Mouse (Mus musculus) kidney, embryonic 14.5 days (tissue): Measurements from ENCODE around the gene Mrgpre. TPM values are rescaled to one million over a fixed set of nuclear protein-coding genes. Genes with fewer than 3 reads are reported as not detected.

ENCODE experiments used
- ATAC-seq: fragments of 200-750 bp; cut with Nextera tagmentation; 2 replicates; pipeline ENCODE4 v1.8.0; 2017; ENCODE audit warnings: moderate number of reproducible peaks, mild to moderate bottlenecking, moderate TSS enrichment, moderate library complexity; ENCODE audit not compliant: low FRiP score, low TSS enrichment
- H3K27ac ChIP-seq: fragments of 300-500 bp; sonication (generic); 2 replicates; pipeline ENCODE4 v1.5.1; 2014; ENCODE audit warnings: low read depth, mild to moderate bottlenecking, low read length, moderate library complexity, mixed read lengths
- H3K27me3 ChIP-seq: fragments of 300-500 bp; sonication (generic); 2 replicates; pipeline ENCODE4 v1.6.1; 2014; ENCODE audit warnings: mild to moderate bottlenecking, low read length; ENCODE audit not compliant: control insufficient read depth, insufficient read depth
- H3K36me3 ChIP-seq: fragments of 300-500 bp; sonication (generic); 2 replicates; pipeline ENCODE4 v1.6.1; 2014; ENCODE audit warnings: low read length, mixed read lengths; ENCODE audit not compliant: control insufficient read depth, insufficient read depth
- H3K4me1 ChIP-seq: fragments of 300-500 bp; sonication (generic); 2 replicates; pipeline ENCODE4 v1.6.1; 2014; ENCODE audit warnings: low read length, mixed read lengths; ENCODE audit not compliant: control insufficient read depth, insufficient read depth
- H3K4me2 ChIP-seq: fragments of 300-500 bp; sonication (generic); replicated peaks from 2 replicates; pipeline ENCODE4 v1.6.1; 2014; ENCODE audit warnings: low read depth, mild to moderate bottlenecking, low read length
- H3K4me3 ChIP-seq: fragments of 300-500 bp; sonication (generic); 2 replicates; pipeline ENCODE4 v1.5.1; 2014; ENCODE audit warnings: mild to moderate bottlenecking, low read length
- H3K9ac ChIP-seq: fragments of 300-500 bp; sonication (generic); 2 replicates; pipeline ENCODE4 v1.6.1; 2014; ENCODE audit warnings: low read depth, mild to moderate bottlenecking, low read length, moderate library complexity
- H3K9me3 ChIP-seq: fragments of 300-500 bp; sonication (generic); 2 replicates; pipeline ENCODE4 v1.6.1; 2016; ENCODE audit warnings: low read length; ENCODE audit not compliant: control insufficient read depth
- WGBS: fragments of 180-500 bp; shearing (Covaris S2); extraction: QIAGEN DNeasy Blood & Tissue Kit; methylation state at CpG from one replicate; pipeline ENCODE4 v1.1.7; 2014; 5-methylcytosine and 5-hydroxymethylcytosine counted together
- polyA plus RNA-seq: library from polyadenylated mRNA; unstranded; fragments of >200 nt; fragmentation: Nextera tagmentation; extraction: Ambion mirVana; gene quantifications from 2 replicates; pipeline ENCODE4 v1.2.1, GENCODE M21; 2014

Gene Mrgpre
- polyA plus RNA-seq, 1 experiment from 2014 or later = 1.8 TPM

DNA sequence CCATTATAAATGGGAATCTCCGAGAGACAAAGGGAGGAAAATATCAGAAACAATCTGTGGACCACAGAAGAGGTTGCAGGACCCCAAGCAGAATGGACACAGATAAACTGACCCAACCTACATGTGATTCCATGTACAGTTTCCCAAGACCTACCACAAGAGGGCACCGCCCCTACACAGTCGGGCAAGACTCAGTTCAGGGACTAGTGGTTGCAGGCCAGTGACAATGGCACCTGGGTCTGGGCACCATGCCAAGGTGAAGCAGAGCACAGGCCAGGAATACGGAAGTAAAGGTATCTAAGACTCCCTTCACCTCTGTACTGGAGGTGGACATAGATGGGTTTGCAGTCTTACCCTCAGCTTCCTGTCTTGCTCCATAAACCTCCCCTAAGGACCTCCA lies 8.8 kb upstream of the Mrgpre start:
- H3K27ac ChIP-seq = no peak overlapping the region

DNA sequence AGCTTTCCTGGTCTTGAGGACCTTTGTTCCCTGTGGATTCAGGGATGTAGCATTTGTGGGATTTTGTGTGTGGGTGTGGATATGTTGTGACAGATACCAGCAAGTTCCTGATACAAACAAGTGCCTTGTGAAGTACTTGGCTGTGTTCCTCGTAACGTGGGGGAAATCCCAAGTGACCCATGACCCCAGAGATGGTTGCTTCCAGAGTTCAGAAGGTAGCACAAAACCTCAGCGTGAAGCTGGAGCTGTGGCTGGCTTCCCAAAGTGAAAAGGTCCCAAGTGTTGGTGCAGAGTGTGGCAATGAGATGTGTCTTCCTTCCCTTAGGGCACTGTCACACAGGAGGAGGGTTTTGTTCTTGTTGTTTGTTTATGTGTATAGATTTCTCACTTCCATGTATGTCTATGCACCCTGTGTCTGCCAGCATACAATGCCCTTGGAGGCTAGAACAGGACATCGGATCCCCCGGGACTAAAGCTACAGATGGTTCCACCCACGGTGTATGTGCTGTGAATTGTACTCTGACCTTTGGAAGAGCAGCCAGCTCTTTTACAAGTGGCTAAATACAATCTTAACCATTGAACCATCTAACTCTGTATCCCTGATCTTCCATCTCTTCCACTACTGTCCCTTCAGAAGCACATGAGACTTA lies 8.2 kb upstream of the Mrgpre start:
- Histone ChIP-seq H3K9ac (no peak overlapping the region), H3K4me1 (no peaks in the 10 kb centered on the region), H3K4me2 (no peak overlapping the region), H3K9me3 (peaks cover 4% of the 10 kb centered on the region; the same call in 1 of the 2 replicates), H3K36me3 (peaks cover 13% of the 10 kb centered on the region; the same call in 1 of the 2 replicates), H3K4me3 (no peak overlapping the region), H3K27me3 (no peaks in the 10 kb centered on the region), H3K27ac (no peak overlapping the region)
- WGBS = 83% methylated on average over 6 of the region's 6 CpGs
- ATAC-seq = no peak

More for the DNA sequence above, 8.8 kb upstream of the Mrgpre start:
- peaks cover 15% of the 10 kb centered on the region; the same call in 1 of the 2 replicates for H3K36me3 ChIP-seq
- no peaks in the 10 kb centered on the region for H3K27me3 ChIP-seq
- no peak overlapping the region for H3K9ac ChIP-seq
- H3K4me2 ChIP-seq = no peak overlapping the region
- WGBS = 66% methylated on average over 4 of the region's 4 CpGs
- no peaks in the 10 kb centered on the region for H3K4me1 ChIP-seq
- no peak overlapping the region for H3K4me3 ChIP-seq
- ATAC-seq = no peak
- H3K9me3 ChIP-seq = peaks cover 4% of the 10 kb centered on the region; the same call in 1 of the 2 replicates

DNA sequence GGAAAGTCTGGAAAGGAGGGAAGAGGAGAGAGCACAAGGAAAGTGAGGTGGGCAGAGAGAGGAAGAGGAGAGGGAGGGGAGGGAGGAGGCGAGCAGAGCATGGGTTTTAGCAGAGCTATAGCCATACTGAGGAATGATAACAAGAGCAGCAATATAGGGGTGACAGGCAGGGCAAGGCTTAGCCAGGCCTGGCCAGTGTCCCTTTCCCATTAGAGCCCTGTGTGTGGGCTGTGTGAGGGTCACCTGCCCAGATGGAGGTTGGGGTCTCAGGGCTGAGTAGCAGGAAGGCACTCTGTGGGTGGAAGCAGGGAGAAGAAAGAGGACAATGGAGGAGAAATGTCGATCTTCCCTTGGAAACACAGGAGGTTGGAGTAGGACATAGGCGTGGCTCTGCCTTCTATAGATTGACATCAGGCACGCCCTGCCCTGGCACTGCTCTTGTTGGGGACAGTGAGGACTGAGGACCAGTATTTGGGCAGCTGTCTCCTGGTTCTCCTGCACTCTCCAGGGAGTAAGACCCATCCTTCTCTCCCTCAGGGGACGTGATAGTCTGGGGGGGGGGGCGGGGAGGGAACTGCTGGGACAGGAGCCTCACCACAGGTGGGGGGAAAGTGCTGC lies 813 bp downstream of the Mrgpre start:
- Histone ChIP-seq H3K4me3 (peak overlapping the region; percentile 36), H3K4me2 (peak overlapping the region; percentile 52), H3K4me1 (peaks cover 16% of the 10 kb centered on the region), H3K9me3 (no peaks in the 10 kb centered on the region), H3K27me3 (no peaks in the 10 kb centered on the region), H3K9ac (peak overlapping the region; percentile 36), H3K36me3 (no peaks in the 10 kb centered on the region), H3K27ac (peak overlapping the region; percentile 85)
- 29% methylated on average over 4 of the region's 6 CpGs for WGBS
- ATAC-seq = peak; percentile 77

DNA sequence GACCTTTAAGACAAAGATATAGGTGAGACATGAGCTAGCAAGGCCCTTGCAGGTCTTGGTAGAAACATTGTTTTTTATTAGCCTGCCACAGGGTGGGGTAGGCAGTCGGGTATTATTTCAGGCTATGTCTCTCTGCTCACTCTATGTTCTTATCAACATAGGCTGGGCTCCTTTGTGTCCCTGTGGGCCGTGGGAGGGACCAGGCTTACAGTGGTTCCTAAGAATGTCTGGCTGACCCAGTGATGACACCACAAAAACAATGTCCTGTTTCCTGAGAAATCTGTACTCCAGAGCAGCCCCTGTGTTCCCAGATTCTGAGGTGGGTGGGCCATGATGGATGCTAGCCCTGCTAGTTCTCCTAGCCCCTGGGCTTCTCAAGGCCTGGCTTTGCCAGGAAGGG lies 6.9 kb downstream of the Mrgpre start:
- no peak overlapping the region for H3K27ac ChIP-seq
- H3K36me3 ChIP-seq = no peaks in the 10 kb centered on the region
- H3K27me3 ChIP-seq = no peaks in the 10 kb centered on the region
- no peak for ATAC-seq
- H3K4me3 ChIP-seq = no peak overlapping the region
- 0 out of 2 replicates have a peak, but pooled peaks cover 2% of the 10 kb centered on the region for H3K4me1 ChIP-seq
- H3K9me3 ChIP-seq = no peaks in the 10 kb centered on the region
- no peak overlapping the region for H3K9ac ChIP-seq
- no peak overlapping the region for H3K4me2 ChIP-seq
- WGBS = 59% methylated on average over 2 of the region's 2 CpGs

DNA sequence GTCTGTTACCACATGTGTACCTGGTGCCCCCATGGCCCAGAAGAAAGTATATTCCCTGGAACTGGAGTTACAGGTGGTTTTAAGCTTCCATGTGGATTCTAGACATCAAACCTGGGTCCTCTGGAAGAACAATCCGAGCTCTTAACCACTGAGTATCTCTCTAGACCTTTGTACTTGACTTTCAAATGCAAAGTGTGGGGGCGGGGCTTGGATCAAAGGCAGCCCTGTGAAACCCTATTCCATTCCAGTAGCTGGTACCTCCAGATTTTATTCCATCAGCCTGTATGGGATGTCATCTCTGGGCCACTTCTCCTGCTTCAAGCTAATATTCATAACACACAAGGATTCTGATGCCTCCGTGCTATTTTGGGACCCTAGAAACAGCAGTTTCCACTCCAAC lies 8.2 kb downstream of the Mrgpre start:
- 35% methylated on average over 3 of the region's 3 CpGs for WGBS
- ATAC-seq = no peak
- H3K4me2 ChIP-seq = no peak overlapping the region
- H3K4me3 ChIP-seq = no peak overlapping the region
- no peak overlapping the region for H3K9ac ChIP-seq
- H3K36me3 ChIP-seq = no peaks in the 10 kb centered on the region
- 0 out of 2 replicates have a peak, but pooled peaks cover 2% of the 10 kb centered on the region for H3K4me1 ChIP-seq
- H3K9me3 ChIP-seq = peaks cover 3% of the 10 kb centered on the region; the same call in 1 of the 2 replicates
- no peaks in the 10 kb centered on the region for H3K27me3 ChIP-seq
- no peak overlapping the region for H3K27ac ChIP-seq

DNA sequence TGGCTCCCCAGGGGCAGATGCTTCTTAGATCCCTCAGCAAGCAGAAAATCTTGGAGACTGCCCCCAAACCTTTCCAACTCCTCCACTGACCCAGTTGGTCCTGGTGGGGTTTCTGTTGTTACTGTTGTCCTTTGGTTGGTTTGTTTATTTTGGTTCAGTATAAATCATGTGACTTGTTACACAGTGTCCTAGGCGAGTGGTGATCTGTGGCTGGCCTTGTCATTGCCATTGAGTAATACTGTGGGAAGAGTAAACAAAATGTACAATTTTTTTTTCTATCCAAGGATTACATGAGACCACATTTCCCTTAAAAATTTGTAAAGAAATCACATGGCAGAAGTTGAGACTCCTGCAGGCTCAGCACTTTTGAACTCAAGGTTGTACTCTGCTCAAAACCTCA lies 14.8 kb downstream of the Mrgpre start:
- Histone ChIP-seq H3K27me3 (peaks cover 7% of the 10 kb centered on the region; the same call in 1 of the 2 replicates), H3K4me1 (no peaks in the 10 kb centered on the region), H3K9ac (no peak overlapping the region), H3K4me3 (no peak overlapping the region), H3K36me3 (no peaks in the 10 kb centered on the region), H3K27ac (no peak overlapping the region), H3K4me2 (no peak overlapping the region), H3K9me3 (peaks cover 3% of the 10 kb centered on the region; the same call in 1 of the 2 replicates)
- 35% methylated on average over 1 of the region's 1 CpGs for WGBS
- ATAC-seq = no peak

DNA sequence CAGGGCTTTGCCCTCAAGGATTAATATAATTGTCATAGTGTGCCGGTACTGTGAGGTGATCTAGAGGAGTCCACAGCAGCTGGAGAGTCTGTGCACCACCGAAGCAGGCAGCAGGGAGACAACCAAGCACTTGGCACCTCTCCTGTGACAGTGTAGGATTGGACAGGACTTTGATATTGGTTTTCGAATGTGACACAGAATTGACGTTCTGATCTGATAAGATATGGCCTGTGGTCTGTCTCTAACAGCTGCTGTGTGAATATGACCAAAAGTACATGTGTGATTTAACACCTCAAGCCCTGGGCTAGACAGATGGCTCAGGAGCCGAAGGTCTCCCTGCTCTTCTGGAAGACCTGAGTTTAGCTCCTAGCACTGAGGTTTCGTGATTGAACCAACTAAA lies 16.0 kb downstream of the Mrgpre start:
- Histone ChIP-seq H3K27ac (no peak overlapping the region), H3K27me3 (peaks cover 7% of the 10 kb centered on the region; the same call in 1 of the 2 replicates), H3K9ac (no peak overlapping the region), H3K4me2 (no peak overlapping the region), H3K9me3 (peaks cover 3% of the 10 kb centered on the region; the same call in 1 of the 2 replicates), H3K4me1 (no peaks in the 10 kb centered on the region), H3K36me3 (no peaks in the 10 kb centered on the region), H3K4me3 (no peak overlapping the region)
- 75% methylated on average over 6 of the region's 6 CpGs for WGBS
- ATAC-seq = no peak

DNA sequence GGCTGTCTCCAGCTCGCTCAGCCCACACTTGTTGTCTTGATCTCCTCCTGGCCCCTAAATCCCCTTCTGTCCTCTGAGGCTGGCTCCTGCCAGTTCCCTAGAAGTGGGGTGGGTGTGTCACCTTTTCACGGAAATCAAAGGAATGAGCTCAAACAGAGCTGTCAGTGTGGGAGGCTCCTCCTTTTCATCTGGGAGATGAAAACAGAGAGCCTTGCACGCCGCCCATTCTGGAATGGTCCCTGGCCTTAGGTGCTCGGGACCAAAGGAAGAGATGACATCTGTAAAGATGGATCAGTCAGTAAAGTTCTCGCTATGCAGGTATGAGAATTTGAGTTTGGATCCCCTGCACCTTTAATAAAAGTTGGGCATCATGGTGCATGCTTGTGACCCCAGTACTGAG lies 17.4 kb downstream of the Mrgpre start, which contains the start of gene Mrgprg:
Mrgprg (minus strand) TSS at position 101 of the 400 bp plus-strand sequence.
- Histone ChIP-seq H3K4me3 (no peak within 1 kb of the TSS), H3K4me2 (no peak within 1 kb of the TSS), H3K9ac (no peak within 1 kb of the TSS), H3K27ac (no peak within 1 kb of the TSS), H3K4me1 (no peaks in the 10 kb centered on the region), H3K9me3 (no peaks in the 10 kb centered on the region), H3K36me3 (no peaks in the 10 kb centered on the region), H3K27me3 (peaks cover 11% of the 10 kb centered on the region; the same call in 1 of the 2 replicates)
- WGBS = 35% methylated on average over 6 of the region's 6 CpGs
- ATAC-seq = no peak

DNA sequence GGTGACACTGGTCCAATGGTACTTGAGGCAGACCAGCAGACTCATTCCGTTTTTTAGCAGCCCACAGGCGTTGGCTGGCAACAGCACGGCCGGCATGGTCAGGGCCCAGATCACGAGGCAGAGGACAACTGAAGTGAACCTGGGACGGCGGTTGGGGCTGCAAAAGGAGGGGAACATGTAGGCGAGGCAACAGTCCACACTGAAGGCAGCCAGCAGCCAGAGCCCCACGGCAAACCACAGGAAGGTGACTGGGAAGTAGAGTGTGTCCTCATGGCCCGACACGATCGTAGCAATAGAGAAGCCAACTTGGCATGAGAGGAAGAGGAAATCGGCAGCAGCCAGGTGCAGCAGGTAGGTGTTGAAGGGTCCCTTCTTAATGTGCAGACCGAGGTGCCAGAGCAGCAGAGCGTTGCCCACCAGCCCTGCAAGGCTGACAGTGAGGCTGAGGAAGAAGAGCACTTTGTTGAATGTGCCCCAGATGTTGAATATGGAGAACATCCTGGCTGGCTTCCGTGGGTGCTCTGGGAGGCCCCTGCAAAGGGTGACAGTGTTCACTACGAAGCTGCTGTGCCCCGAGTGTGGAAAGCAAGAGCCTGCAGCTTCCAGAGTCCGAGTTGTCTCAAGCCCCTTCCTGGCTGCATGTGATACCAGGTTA lies 19.3 kb downstream of the Mrgpre start:
- no peak for ATAC-seq
- Histone ChIP-seq H3K9me3 (no peaks in the 10 kb centered on the region), H3K4me3 (no peak overlapping the region), H3K27me3 (peaks cover 11% of the 10 kb centered on the region; the same call in 1 of the 2 replicates), H3K27ac (no peak overlapping the region), H3K4me2 (no peak overlapping the region), H3K9ac (no peak overlapping the region), H3K4me1 (no peaks in the 10 kb centered on the region), H3K36me3 (no peaks in the 10 kb centered on the region)
- WGBS = 74% methylated on average over 19 of the region's 19 CpGs
